Mouse (Mus musculus) adrenal gland, adult 8-10 months (tissue): ENCODE measurements around the gene Hopx. TPM values are rescaled to one million over a fixed set of nuclear protein-coding genes. Genes with fewer than 3 reads are reported as not detected.

Source experiments
- DNase-seq: peaks from one replicate; pipeline ENCODE4 v3.0.0; 2022
- total RNA-seq, 4 experiments: library from RNA; stranded (reverse); gene quantifications; 2 replicates each; pipeline ENCODE4 v1.2.4; 2022

Gene Hopx
- total RNA-seq, 4 experiments from 2014 or later = 1.5 to 4.1 (median 2.1) TPM

GRCm38 (mm10) chr5:77132457-77133135 is 17.7 kb upstream of the Hopx start:
- DNase-seq = no peak

- DNase-seq = no peak
Observed at GRCm38 (mm10) chr5:77131879-77132278, 17.0 kb upstream of the Hopx start.

GRCm38 (mm10) chr5:77130310-77131020 is 15.5 kb upstream of the Hopx start:
- no peak for DNase-seq

- no peak for DNase-seq
Observed at GRCm38 (mm10) chr5:77129907-77130306, 15.0 kb upstream of the Hopx start.

- DNase-seq = no peak
Observed at GRCm38 (mm10) chr5:77128854-77129253, 13.9 kb upstream of the Hopx start.

GRCm38 (mm10) chr5:77126415-77126968 is 11.6 kb upstream of the Hopx start:
- no peak for DNase-seq

- DNase-seq = no peak
Observed at GRCm38 (mm10) chr5:77124817-77125283, 9.9 kb upstream of the Hopx start.

- no peak for DNase-seq
Observed at GRCm38 (mm10) chr5:77124165-77124564, 9.2 kb upstream of the Hopx start.

- DNase-seq = no peak
Observed at GRCm38 (mm10) chr5:77123597-77123996, 8.7 kb upstream of the Hopx start.

GRCm38 (mm10) chr5:77122254-77123192 is 7.6 kb upstream of the Hopx start:
- DNase-seq = no peak

- no peak for DNase-seq
Observed at GRCm38 (mm10) chr5:77120701-77121100, 5.8 kb upstream of the Hopx start.

- no peak for DNase-seq
Observed at GRCm38 (mm10) chr5:77119475-77120422, 4.8 kb upstream of the Hopx start.

GRCm38 (mm10) chr5:77115732-77116131 is 811 bp upstream of the Hopx start:
- no peak for DNase-seq

GRCm38 (mm10) chr5:77113773-77114172 is 1.1 kb downstream of the Hopx start:
- DNase-seq = no peak

GRCm38 (mm10) chr5:77112066-77112465 is 2.9 kb downstream of the Hopx start:
- no peak for DNase-seq

- DNase-seq = no peak
Observed at GRCm38 (mm10) chr5:77109814-77110213, 5.1 kb downstream of the Hopx start.

GRCm38 (mm10) chr5:77108806-77109205 is 6.1 kb downstream of the Hopx start:
- no peak for DNase-seq

- no peak for DNase-seq
Observed at GRCm38 (mm10) chr5:77107146-77107822, 7.6 kb downstream of the Hopx start.

GRCm38 (mm10) chr5:77102522-77103365 is 12.2 kb downstream of the Hopx start:
- DNase-seq = no peak

GRCm38 (mm10) chr5:77100691-77101090 is 14.2 kb downstream of the Hopx start:
- no peak for DNase-seq
